Mouse (Mus musculus) embryonic facial prominence, embryonic 13.5 days (tissue): ENCODE results near the gene Mmachc. TPM values are rescaled to one million over a fixed set of nuclear protein-coding genes. Genes with fewer than 3 reads are reported as not detected.

Source experiments
- ATAC-seq: fragments of 200-750 bp; cut with Nextera tagmentation; 2 replicates; pipeline ENCODE4 v1.8.0; 2017; ENCODE audit warnings: low read depth; ENCODE audit not compliant: insufficient number of reproducible peaks, insufficient read depth, low FRiP score, low TSS enrichment
- H3K27ac ChIP-seq: fragments of 300-500 bp; sonication (generic); 2 replicates; pipeline ENCODE4 v1.5.1; 2015; ENCODE audit warnings: moderate library complexity, mild to moderate bottlenecking, inconsistent platforms
- H3K27me3 ChIP-seq: fragments of 300-500 bp; sonication (generic); 2 replicates; pipeline ENCODE4 v1.6.1; 2015; ENCODE audit warnings: mild to moderate bottlenecking, inconsistent platforms
- H3K36me3 ChIP-seq: fragments of 300-500 bp; sonication (generic); 2 replicates; pipeline ENCODE4 v1.6.1; 2015; ENCODE audit warnings: mild to moderate bottlenecking, inconsistent platforms
- H3K4me1 ChIP-seq: fragments of 300-500 bp; sonication (generic); 2 replicates; pipeline ENCODE4 v1.6.1; 2015; ENCODE audit warnings: inconsistent platforms
- H3K4me2 ChIP-seq: fragments of 300-500 bp; sonication (generic); 2 replicates; pipeline ENCODE4 v1.6.1; 2015; ENCODE audit warnings: moderate library complexity, mild to moderate bottlenecking, inconsistent platforms
- H3K4me3 ChIP-seq: fragments of 300-500 bp; sonication (generic); 2 replicates; pipeline ENCODE4 v1.5.1; 2015; ENCODE audit warnings: mild to moderate bottlenecking, inconsistent platforms
- H3K9ac ChIP-seq: fragments of 300-500 bp; sonication (generic); 2 replicates; pipeline ENCODE4 v1.6.1; 2015; ENCODE audit warnings: mild to moderate bottlenecking, inconsistent platforms
- H3K9me3 ChIP-seq: fragments of 300-500 bp; sonication (generic); 2 replicates; pipeline ENCODE4 v1.6.1; 2016; ENCODE audit warnings: inconsistent platforms
- WGBS: fragments of 180-500 bp; shearing (Covaris S2); methylation state at CpG from one replicate; pipeline ENCODE4 v1.1.7; 2015; ENCODE audit warnings: mixed read lengths; 5-methylcytosine and 5-hydroxymethylcytosine counted together
- polyA plus RNA-seq: library from polyadenylated mRNA; unstranded; fragments of >200 nt; fragmentation: Nextera tagmentation; extraction: Ambion mirVana; gene quantifications from 2 replicates; pipeline ENCODE4 v1.2.1, GENCODE M21; 2015

Gene Mmachc
- polyA plus RNA-seq, 1 experiment from 2014 or later: 24.5 TPM

DNA sequence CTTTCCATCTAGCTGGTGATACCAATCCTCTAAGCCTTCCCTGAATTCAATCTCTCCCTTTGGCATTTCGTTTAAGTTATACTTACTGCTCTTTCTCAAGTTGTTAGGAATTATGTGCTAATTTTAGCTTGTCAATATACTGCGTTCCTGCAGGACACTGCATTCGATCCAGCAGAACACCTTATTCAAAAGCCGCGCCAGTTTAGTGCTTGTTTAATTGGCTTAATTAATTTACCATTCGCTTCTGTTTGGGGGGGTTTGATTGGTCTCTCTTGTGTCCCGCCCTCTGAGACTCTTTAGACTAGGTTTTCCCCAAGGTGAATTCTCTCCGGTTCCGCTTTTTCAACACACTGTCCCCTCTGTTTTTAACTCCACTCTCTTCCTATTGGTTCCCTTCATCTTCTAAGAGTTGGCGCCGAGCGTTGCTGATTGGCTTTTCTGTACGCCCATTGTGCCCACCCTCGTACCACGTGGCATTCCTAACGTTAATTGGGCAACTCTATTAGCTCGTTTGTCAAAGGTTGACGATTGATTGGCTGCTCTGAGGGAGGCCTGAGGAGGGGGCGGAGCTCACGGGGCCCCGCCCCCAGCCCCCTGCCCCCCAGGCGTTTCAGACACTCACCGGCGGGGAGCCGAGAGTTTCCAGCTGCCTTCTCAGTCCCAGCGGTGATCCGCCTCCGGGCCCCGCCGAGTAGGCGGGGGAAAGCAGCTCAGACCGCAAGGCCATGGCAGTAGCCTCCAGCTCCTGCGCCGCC is 12.3 kb upstream of the Mmachc start, which contains the start of gene Tesk2:
Tesk2 (plus strand) TSS at position 606 of the 755 bp plus-strand sequence.
- H3K9ac ChIP-seq: peak within 1 kb of the TSS; percentile 89
- no peaks in the 10 kb centered on the region for H3K27me3 ChIP-seq
- ATAC-seq: peak; percentile 95
- H3K4me1 ChIP-seq: peaks cover 9% of the 10 kb centered on the region
- H3K4me2 ChIP-seq: peak within 1 kb of the TSS; percentile 89
- H3K27ac ChIP-seq: peak within 1 kb of the TSS; percentile 73; the same call in 1 of the 2 replicates
- H3K9me3 ChIP-seq: no peaks in the 10 kb centered on the region
- no peaks in the 10 kb centered on the region; the same call in 1 of the 2 replicates for H3K36me3 ChIP-seq
- WGBS: under 1% methylated on average over 34 of the region's 34 CpGs
- H3K4me3 ChIP-seq: peak within 1 kb of the TSS; percentile 88

DNA sequence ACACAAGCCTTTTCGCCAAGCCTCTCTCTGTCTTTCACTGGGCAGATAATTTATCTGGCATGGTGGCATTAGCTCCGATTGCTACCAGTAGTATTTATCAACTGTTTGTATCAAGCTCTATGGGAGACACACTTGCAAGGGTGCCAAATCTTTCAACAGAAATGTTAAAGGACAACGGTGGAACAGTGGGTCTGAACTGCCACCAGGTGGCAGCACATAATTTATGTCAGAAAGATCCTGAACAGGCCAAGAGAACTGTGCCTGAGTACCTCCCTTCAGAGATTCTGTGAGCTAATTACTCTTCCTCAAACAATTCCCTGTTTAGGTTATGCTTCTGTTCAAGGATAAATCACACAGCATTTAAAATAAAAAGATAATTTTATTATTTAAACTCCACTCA is 11.2 kb upstream of the Mmachc start:
- Histone ChIP-seq H3K4me1 (peaks cover 9% of the 10 kb centered on the region), H3K4me3 (no peak overlapping the region), H3K4me2 (no peak overlapping the region), H3K9ac (no peak overlapping the region), H3K27ac (no peak overlapping the region), H3K36me3 (peaks cover 4% of the 10 kb centered on the region), H3K9me3 (no peaks in the 10 kb centered on the region), H3K27me3 (no peaks in the 10 kb centered on the region)
- WGBS: 18% methylated on average over 3 of the region's 3 CpGs
- no peak for ATAC-seq

DNA sequence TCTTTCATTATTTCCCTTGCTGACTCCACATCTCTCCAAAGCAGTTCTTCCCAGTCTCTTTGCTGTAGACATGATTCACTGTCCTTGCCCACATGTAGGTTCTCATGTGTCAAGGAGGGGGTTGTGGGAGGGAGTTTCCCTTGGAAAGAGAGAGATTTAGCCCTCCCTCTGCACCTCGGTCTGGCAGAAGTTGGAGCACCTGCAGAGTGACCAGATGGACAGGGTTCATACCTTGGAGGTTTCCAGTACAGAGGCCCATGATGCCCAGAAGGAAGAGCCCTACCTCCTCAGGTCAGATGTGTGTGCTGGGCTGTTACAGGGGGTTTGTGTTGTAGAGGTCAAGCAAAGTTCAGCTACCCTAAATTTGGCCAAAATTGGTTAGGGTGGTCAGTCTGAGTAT is 4.3 kb upstream of the Mmachc start:
- H3K27me3 ChIP-seq: no peaks in the 10 kb centered on the region
- ATAC-seq: no peak
- no peak overlapping the region for H3K4me3 ChIP-seq
- no peak overlapping the region for H3K27ac ChIP-seq
- no peak overlapping the region for H3K9ac ChIP-seq
- H3K4me1 ChIP-seq: peaks cover 7% of the 10 kb centered on the region
- no peak overlapping the region for H3K4me2 ChIP-seq
- H3K9me3 ChIP-seq: no peaks in the 10 kb centered on the region
- 71% methylated on average over 1 of the region's 1 CpGs for WGBS
- H3K36me3 ChIP-seq: peaks cover 10% of the 10 kb centered on the region

DNA sequence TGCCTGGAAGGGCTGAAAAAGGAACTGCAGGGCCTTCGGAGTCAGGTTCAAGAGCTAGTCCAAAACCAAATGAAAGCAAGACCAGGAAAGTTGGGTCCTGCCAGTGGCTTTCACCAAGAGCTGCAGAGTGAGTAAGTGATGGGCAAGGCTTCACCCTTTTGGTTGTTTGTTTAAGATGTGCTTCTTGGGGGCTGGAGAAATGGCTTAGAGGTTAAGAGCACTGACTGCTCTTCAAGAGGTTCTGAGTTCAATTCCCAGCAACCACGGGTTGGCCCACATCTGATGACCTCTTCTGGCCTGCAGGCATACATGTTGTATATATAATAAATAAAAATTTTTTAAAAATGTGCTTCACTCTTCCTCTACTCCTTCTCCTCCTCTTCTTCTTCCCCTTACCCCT is 1.9 kb upstream of the Mmachc start:
- H3K9me3 ChIP-seq: no peaks in the 10 kb centered on the region
- WGBS: 83% methylated on average over 2 of the region's 2 CpGs
- no peak overlapping the region for H3K27ac ChIP-seq
- no peak overlapping the region for H3K4me2 ChIP-seq
- no peak overlapping the region for H3K9ac ChIP-seq
- H3K4me1 ChIP-seq: peaks cover 13% of the 10 kb centered on the region
- peaks cover 10% of the 10 kb centered on the region for H3K36me3 ChIP-seq
- no peak for ATAC-seq
- H3K4me3 ChIP-seq: no peak overlapping the region
- H3K27me3 ChIP-seq: no peaks in the 10 kb centered on the region

DNA sequence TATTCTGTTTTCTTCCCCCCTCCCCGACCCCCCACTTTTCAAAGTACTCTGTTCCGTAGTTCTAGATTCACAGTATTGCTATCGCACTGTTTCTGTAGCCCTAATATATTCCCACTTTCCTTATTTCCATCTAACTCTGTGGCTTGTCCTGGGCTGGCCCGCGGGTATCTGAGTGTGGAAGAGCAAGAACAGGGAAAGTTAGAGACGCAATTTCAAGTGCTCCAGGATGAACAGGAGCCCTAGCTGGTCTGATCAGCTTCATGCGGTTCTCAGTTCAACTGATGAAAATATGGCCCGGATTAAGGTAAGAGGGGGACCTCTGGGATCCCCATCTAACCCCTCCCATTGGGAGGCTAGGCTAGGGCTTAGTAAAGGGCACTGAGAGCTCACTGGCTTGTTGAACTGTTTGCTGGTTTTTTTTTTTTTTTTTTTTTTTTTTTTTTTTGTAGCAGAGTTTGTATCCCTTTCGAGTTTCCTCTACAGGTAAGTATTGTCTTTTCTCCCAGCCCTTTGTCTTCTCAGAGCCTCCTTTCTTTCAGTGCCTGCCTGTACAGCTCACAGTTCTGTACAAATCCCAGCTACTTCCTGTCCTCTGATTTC is 685 bp upstream of the Mmachc start:
- ATAC-seq: no peak
- H3K4me1 ChIP-seq: peaks cover 13% of the 10 kb centered on the region
- no peaks in the 10 kb centered on the region for H3K9me3 ChIP-seq
- H3K4me3 ChIP-seq: peak overlapping the region; percentile 52
- no peaks in the 10 kb centered on the region for H3K27me3 ChIP-seq
- H3K9ac ChIP-seq: peak overlapping the region; percentile 73
- H3K36me3 ChIP-seq: peaks cover 12% of the 10 kb centered on the region; the same call in 1 of the 2 replicates
- 3% methylated on average over 9 of the region's 9 CpGs for WGBS
- peak overlapping the region; percentile 93 for H3K4me2 ChIP-seq
- no peak overlapping the region for H3K27ac ChIP-seq

DNA sequence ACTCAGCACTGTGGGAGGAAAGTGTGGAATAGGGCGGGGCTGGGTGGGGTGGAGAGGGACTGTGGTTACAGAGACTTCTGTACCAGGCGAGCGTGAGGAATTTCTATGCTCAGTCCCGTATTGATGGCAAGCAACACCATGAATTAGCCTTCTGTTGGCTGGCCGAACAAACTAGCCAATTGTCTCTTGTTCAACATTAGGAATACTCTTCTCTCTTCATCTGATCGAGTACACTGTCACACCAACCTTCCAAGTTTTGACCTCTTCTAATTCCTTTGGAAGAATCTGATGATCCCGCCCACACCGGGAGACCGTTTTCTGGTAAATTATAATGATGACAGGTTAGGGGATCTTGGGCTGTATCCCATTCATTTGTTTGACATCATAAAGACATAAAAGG is 540 bp downstream of the Mmachc start:
- Histone ChIP-seq H3K4me2 (peak overlapping the region; percentile 93), H3K9ac (peak overlapping the region; percentile 68), H3K36me3 (peaks cover 19% of the 10 kb centered on the region), H3K27ac (no peak overlapping the region), H3K4me3 (peak overlapping the region; percentile 52), H3K27me3 (no peaks in the 10 kb centered on the region), H3K4me1 (peaks cover 13% of the 10 kb centered on the region), H3K9me3 (no peaks in the 10 kb centered on the region)
- 11% methylated on average over 9 of the region's 9 CpGs for WGBS
- ATAC-seq: no peak

DNA sequence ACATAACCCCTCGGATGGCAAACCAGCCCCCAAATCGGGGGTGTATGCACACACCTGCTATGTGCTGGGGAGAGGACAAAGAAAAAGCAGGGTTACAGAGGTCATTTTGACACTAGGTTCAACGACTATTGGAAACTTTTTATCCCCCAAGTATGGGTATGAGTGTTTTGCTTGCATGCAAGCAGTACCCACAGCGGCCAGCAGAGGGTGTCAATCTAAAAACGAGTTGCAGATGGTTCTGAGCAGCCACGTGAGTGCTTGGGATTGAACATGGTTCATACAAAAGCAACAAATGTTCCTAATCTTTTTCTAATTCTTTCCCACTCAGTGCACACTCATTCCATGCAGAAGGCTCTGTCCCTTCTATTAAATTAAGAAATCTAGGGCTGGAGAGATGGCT is 4.4 kb downstream of the Mmachc start:
- Histone ChIP-seq H3K4me3 (no peak overlapping the region), H3K4me2 (no peak overlapping the region), H3K27ac (no peak overlapping the region), H3K4me1 (peaks cover 6% of the 10 kb centered on the region; the same call in 1 of the 2 replicates), H3K9ac (no peak overlapping the region), H3K27me3 (no peaks in the 10 kb centered on the region), H3K36me3 (peaks cover 33% of the 10 kb centered on the region), H3K9me3 (no peaks in the 10 kb centered on the region)
- WGBS: 36% methylated on average over 6 of the region's 6 CpGs
- no peak for ATAC-seq

DNA sequence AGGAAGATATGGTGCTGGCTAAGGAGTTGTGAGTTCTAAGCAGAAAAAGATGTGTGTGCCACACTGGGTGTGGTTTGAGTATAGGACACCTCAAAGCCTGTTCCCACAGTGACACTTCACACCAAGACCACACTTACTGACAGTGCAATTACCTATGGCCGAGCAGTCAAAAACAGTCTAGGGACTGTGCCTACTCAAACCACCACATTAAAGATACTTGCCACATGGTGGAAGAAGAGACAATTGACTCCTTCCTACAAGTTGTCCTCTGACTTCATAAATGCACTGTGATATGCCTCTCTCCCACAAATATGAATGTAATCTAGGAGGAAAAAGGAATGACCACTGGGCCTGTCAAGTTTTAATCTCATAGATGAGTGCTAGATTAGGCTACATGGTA is 7.2 kb downstream of the Mmachc start:
- WGBS: 80% methylated on average over 1 of the region's 1 CpGs
- Histone ChIP-seq H3K27me3 (no peaks in the 10 kb centered on the region), H3K27ac (no peak overlapping the region), H3K9ac (no peak overlapping the region), H3K36me3 (peaks cover 56% of the 10 kb centered on the region), H3K4me1 (no peaks in the 10 kb centered on the region), H3K9me3 (no peaks in the 10 kb centered on the region), H3K4me2 (no peak overlapping the region), H3K4me3 (no peak overlapping the region)
- no peak for ATAC-seq

DNA sequence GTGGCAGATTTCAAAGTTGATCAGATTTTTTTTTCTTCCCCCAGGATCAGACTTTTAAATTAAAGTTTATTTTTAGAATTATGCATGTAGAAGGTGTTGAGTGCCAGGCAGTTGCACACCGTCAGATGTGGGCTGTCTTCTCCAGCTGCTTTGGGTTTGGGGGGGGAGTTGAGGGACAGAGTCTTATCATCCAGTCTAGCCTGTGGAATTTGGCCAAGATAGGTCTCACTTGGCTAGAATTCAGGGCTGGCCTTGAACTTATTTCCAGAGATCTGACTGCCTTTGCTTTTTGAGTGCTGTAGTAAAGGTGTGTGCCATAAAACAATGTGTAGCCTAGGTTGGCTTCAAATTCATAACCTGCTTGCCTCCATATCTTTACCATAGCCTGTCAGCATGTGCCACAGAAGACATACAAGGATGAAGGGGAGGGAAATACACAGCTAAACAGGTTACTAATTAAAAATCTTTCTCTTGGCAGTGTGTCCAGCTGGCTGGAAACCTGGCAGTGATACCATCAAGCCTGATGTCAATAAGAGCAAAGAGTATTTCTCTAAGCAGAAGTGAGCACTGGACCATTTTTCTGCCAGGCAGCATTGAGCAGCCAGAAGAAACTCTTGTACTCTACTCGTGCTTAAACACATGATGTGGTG is 9.4 kb downstream of the Mmachc start:
- Histone ChIP-seq H3K27me3 (no peaks in the 10 kb centered on the region), H3K36me3 (peaks cover 69% of the 10 kb centered on the region), H3K4me1 (no peaks in the 10 kb centered on the region), H3K4me3 (no peak overlapping the region), H3K4me2 (no peak overlapping the region), H3K9me3 (no peaks in the 10 kb centered on the region), H3K9ac (no peak overlapping the region), H3K27ac (no peak overlapping the region)
- 85% methylated on average over 2 of the region's 2 CpGs for WGBS
- no peak for ATAC-seq

DNA sequence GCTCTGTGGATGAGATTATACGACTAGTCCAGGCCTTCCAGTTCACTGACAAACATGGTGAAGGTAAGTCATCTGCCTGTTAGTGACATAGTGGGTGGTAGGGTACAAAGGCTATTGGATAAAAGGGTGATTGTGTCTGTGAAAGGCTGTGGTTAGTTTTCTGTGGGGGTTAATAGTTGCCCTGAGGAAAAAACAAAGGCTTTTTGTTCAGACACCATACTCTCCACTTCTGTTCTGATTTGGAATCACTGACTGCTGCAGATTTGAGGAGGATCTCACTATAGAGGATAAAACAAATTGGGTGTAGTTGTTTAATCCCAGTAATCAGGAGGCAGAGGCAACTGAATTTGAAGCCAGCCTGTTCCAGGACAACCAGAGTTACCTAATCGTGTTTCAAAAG is 14.4 kb downstream of the Mmachc start:
- Histone ChIP-seq H3K27ac (no peak overlapping the region), H3K9me3 (no peaks in the 10 kb centered on the region), H3K36me3 (peaks cover 90% of the 10 kb centered on the region), H3K4me3 (no peak overlapping the region), H3K4me2 (no peak overlapping the region), H3K27me3 (no peaks in the 10 kb centered on the region), H3K4me1 (0 out of 2 replicates have a peak, but pooled peaks cover 5% of the 10 kb centered on the region), H3K9ac (no peak overlapping the region)
- no peak for ATAC-seq
- WGBS: 71% methylated on average over 2 of the region's 2 CpGs

DNA sequence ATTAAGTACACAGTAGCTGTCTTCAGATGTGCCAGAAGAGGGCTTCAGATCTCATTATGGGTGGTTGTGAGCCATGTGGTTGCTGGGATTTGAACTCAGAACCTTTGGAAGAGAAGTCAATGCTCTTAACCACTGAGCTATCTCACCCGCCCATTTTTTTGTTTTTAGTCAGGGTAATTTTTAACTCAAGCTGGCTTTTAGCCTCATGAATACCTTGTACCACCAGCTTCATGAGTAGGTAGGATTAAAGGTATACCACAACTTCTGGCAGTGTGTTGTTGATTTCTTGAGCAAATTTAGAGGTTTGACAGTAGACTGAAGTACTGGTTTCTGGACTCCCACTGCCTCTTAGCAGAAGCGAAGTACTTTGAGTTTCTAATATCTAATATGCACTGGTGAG is 16.1 kb downstream of the Mmachc start:
- Histone ChIP-seq H3K36me3 (peaks cover 88% of the 10 kb centered on the region), H3K9me3 (no peaks in the 10 kb centered on the region), H3K4me3 (no peak overlapping the region), H3K27me3 (no peaks in the 10 kb centered on the region), H3K4me1 (peaks cover 7% of the 10 kb centered on the region), H3K4me2 (no peak overlapping the region), H3K9ac (no peak overlapping the region), H3K27ac (no peak overlapping the region)
- ATAC-seq: no peak
- 88% methylated on average over 2 of the region's 2 CpGs for WGBS
